Mouse (Mus musculus) limb, embryonic 11.5 days (tissue): ENCODE measurements around the gene Fbxo27. TPM values are rescaled to one million over a fixed set of nuclear protein-coding genes. Genes with fewer than 3 reads are reported as not detected.
A peak's percentile ranks its signal among the peaks of the same experiment; 100 is the strongest.

Experiments used
- ATAC-seq: fragments of 200-750 bp; cut with Nextera tagmentation; 2 replicates; pipeline ENCODE4 v1.8.0; 2017; ENCODE audit warnings: low read depth; ENCODE audit not compliant: insufficient number of reproducible peaks, low FRiP score, low TSS enrichment
- DNase-seq: peaks from one replicate; pipeline ENCODE4 v3.0.0-alpha.2; 2015; ENCODE audit warnings: low spot score
- H3K27ac ChIP-seq: fragments of 300-500 bp; sonication (generic); replicated peaks from 2 replicates; pipeline ENCODE4 v1.5.1; 2014; ENCODE audit warnings: low read depth, mild to moderate bottlenecking, low read length
- H3K27me3 ChIP-seq: fragments of 300-500 bp; sonication (generic); 2 replicates; pipeline ENCODE4 v1.6.1; 2014; ENCODE audit warnings: mild to moderate bottlenecking, low read length, mixed read lengths; ENCODE audit not compliant: control insufficient read depth, insufficient read depth
- H3K36me3 ChIP-seq: fragments of 300-500 bp; sonication (generic); 2 replicates; pipeline ENCODE4 v1.6.1; 2014; ENCODE audit warnings: mild to moderate bottlenecking, low read length, moderate library complexity, mixed read lengths; ENCODE audit not compliant: control insufficient read depth, insufficient read depth
- H3K4me1 ChIP-seq: fragments of 300-500 bp; sonication (generic); 2 replicates; pipeline ENCODE4 v1.6.1; 2014; ENCODE audit warnings: low read length, mixed read lengths; ENCODE audit not compliant: control insufficient read depth, insufficient read depth
- H3K4me2 ChIP-seq: fragments of 300-500 bp; sonication (generic); 2 replicates; pipeline ENCODE4 v1.6.1; 2014; ENCODE audit warnings: low read depth, mild to moderate bottlenecking, moderate library complexity; ENCODE audit not compliant: severe bottlenecking
- H3K4me3 ChIP-seq: fragments of 300-500 bp; sonication (generic); 2 replicates; pipeline ENCODE4 v1.5.1; 2014; ENCODE audit warnings: low read depth, low read length
- H3K9ac ChIP-seq: fragments of 300-500 bp; sonication (generic); 2 replicates; pipeline ENCODE4 v1.6.1; 2014; ENCODE audit warnings: mild to moderate bottlenecking, low read length
- H3K9me3 ChIP-seq: fragments of 300-500 bp; sonication (generic); 2 replicates; pipeline ENCODE4 v1.6.1; 2016; ENCODE audit warnings: low read length; ENCODE audit not compliant: control insufficient read depth
- WGBS: fragments of 180-500 bp; shearing (Covaris S2); extraction: QIAGEN DNeasy Blood & Tissue Kit; methylation state at CpG from one replicate; pipeline ENCODE4 v1.1.7; 2014; 5-methylcytosine and 5-hydroxymethylcytosine counted together
- polyA plus RNA-seq: library from polyadenylated mRNA; unstranded; fragments of >200 nt; fragmentation: Nextera tagmentation; extraction: Ambion mirVana; gene quantifications from 2 replicates; pipeline ENCODE4 v1.2.1, GENCODE M21; 2014

Gene Fbxo27
- polyA plus RNA-seq, 1 experiment from 2014 or later, result 5.9 TPM

GRCm38 (mm10) chr7:28724613-28725012 lies 32.0 kb downstream of the Fbxo27 start:
- ATAC-seq, result no peak
- Histone ChIP-seq H3K36me3 (no peaks in the 10 kb centered on the region), H3K4me3 (no peak overlapping the region), H3K27me3 (no peaks in the 10 kb centered on the region), H3K9ac (no peak overlapping the region), H3K4me2 (no peak overlapping the region), H3K9me3 (no peaks in the 10 kb centered on the region), H3K27ac (no peak overlapping the region), H3K4me1 (no peaks in the 10 kb centered on the region)
- WGBS, result 90% methylated on average over 2 of the region's 2 CpGs
- no peak for DNase-seq

GRCm38 (mm10) chr7:28726600-28726999 lies 34.0 kb downstream of the Fbxo27 start:
- Histone ChIP-seq H3K27ac (no peak overlapping the region), H3K27me3 (no peaks in the 10 kb centered on the region), H3K9ac (no peak overlapping the region), H3K9me3 (no peaks in the 10 kb centered on the region), H3K4me3 (no peak overlapping the region), H3K4me1 (no peaks in the 10 kb centered on the region), H3K4me2 (no peak overlapping the region), H3K36me3 (no peaks in the 10 kb centered on the region)
- ATAC-seq (no peak), DNase-seq (peak; percentile 91)
- WGBS, result 9% methylated on average over 14 of the region's 14 CpGs

- H3K36me3 ChIP-seq, result no peaks in the 10 kb centered on the region
These were observed 35.1 kb downstream of the Fbxo27 start for GRCm38 (mm10) chr7:28727649-28728340.

GRCm38 (mm10) chr7:28732341-28733142 lies 39.9 kb downstream of the Fbxo27 start:
- H3K9me3 ChIP-seq, result no peaks in the 10 kb centered on the region
- H3K27ac ChIP-seq, result 0 out of 2 replicates have a peak overlapping the region, but pooled peaks have one; percentile 21
- ATAC-seq (peak; percentile 91), DNase-seq (peak; percentile 91)
- H3K9ac ChIP-seq, result peak overlapping the region; percentile 52
- 2% methylated on average over 58 of the region's 58 CpGs for WGBS
- peak overlapping the region; percentile 42 for H3K4me3 ChIP-seq
- peaks cover 7% of the 10 kb centered on the region for H3K36me3 ChIP-seq
- peak overlapping the region; percentile 79 for H3K4me2 ChIP-seq
- H3K4me1 ChIP-seq, result 0 out of 2 replicates have a peak, but pooled peaks cover 3% of the 10 kb centered on the region
- H3K27me3 ChIP-seq, result no peaks in the 10 kb centered on the region

More at GRCm38 (mm10) chr7:28727649-28728340, 35.1 kb downstream of the Fbxo27 start:
- no peaks in the 10 kb centered on the region for H3K27me3 ChIP-seq
- no peak overlapping the region for H3K27ac ChIP-seq
- no peaks in the 10 kb centered on the region for H3K4me1 ChIP-seq
- no peak for ATAC-seq
- no peak overlapping the region for H3K9ac ChIP-seq
- 51% methylated on average over 10 of the region's 10 CpGs for WGBS
- H3K4me2 ChIP-seq, result no peak overlapping the region
- no peak for DNase-seq
- no peaks in the 10 kb centered on the region for H3K9me3 ChIP-seq
- no peak overlapping the region for H3K4me3 ChIP-seq

GRCm38 (mm10) chr7:28733211-28733610 lies 40.6 kb downstream of the Fbxo27 start:
- Histone ChIP-seq H3K36me3 (peaks cover 9% of the 10 kb centered on the region), H3K4me2 (peak overlapping the region; percentile 79), H3K9ac (no peak overlapping the region), H3K9me3 (no peaks in the 10 kb centered on the region), H3K27ac (0 out of 2 replicates have a peak overlapping the region, but pooled peaks have one; percentile 21), H3K27me3 (no peaks in the 10 kb centered on the region), H3K4me3 (peak overlapping the region; percentile 42; the same call in 1 of the 2 replicates), H3K4me1 (0 out of 2 replicates have a peak, but pooled peaks cover 3% of the 10 kb centered on the region)
- 16% methylated on average over 11 of the region's 11 CpGs for WGBS
- ATAC-seq, result peak; percentile 36; the same call in 1 of the 2 replicates
- no peak for DNase-seq

GRCm38 (mm10) chr7:28735701-28736100 lies 43.1 kb downstream of the Fbxo27 start:
- DNase-seq, result no peak
- Histone ChIP-seq H3K36me3 (peaks cover 15% of the 10 kb centered on the region), H3K9me3 (no peaks in the 10 kb centered on the region), H3K4me3 (no peak overlapping the region), H3K4me1 (0 out of 2 replicates have a peak, but pooled peaks cover 3% of the 10 kb centered on the region), H3K4me2 (no peak overlapping the region), H3K27me3 (no peaks in the 10 kb centered on the region), H3K9ac (no peak overlapping the region), H3K27ac (no peak overlapping the region)
- no peak for ATAC-seq
- WGBS, result 74% methylated on average over 6 of the region's 6 CpGs

GRCm38 (mm10) chr7:28739829-28740228 lies 47.2 kb downstream of the Fbxo27 start:
- H3K9me3 ChIP-seq, result no peaks in the 10 kb centered on the region
- H3K4me3 ChIP-seq, result no peak overlapping the region
- H3K4me1 ChIP-seq, result 0 out of 2 replicates have a peak, but pooled peaks cover 7% of the 10 kb centered on the region

GRCm38 (mm10) chr7:28740949-28741348 lies 48.3 kb downstream of the Fbxo27 start:
- Histone ChIP-seq H3K27ac (no peak overlapping the region), H3K27me3 (no peaks in the 10 kb centered on the region), H3K9me3 (no peaks in the 10 kb centered on the region), H3K4me1 (0 out of 2 replicates have a peak, but pooled peaks cover 7% of the 10 kb centered on the region), H3K4me3 (peak overlapping the region; percentile 76), H3K9ac (peak overlapping the region; percentile 81), H3K4me2 (peak overlapping the region; percentile 91), H3K36me3 (peaks cover 15% of the 10 kb centered on the region)
- WGBS, result 40% methylated on average over 9 of the region's 9 CpGs
- ATAC-seq (no peak), DNase-seq (no peak)

More at GRCm38 (mm10) chr7:28739829-28740228, 47.2 kb downstream of the Fbxo27 start:
- no peak overlapping the region for H3K4me2 ChIP-seq
- no peak overlapping the region for H3K9ac ChIP-seq
- ATAC-seq, result no peak
- peaks cover 15% of the 10 kb centered on the region for H3K36me3 ChIP-seq
- H3K27ac ChIP-seq, result no peak overlapping the region
- no peak for DNase-seq
- 93% methylated on average over 21 of the region's 21 CpGs for WGBS
- H3K27me3 ChIP-seq, result no peaks in the 10 kb centered on the region
